Comparison of ENCODE assay signal across 7 mouse cellular contexts in genomic region chr11:46054911-46055895, GRCm38 (mm10). TPM values are rescaled to one million over a fixed set of nuclear protein-coding genes. Genes with fewer than 3 reads are reported as not detected.
DNase-seq lines count a peak whose midpoint lies in the region; ATAC-seq and TF ChIP-seq lines count a peak whose summit lies in the region.

No protein-coding gene starts in this region.

- no peaks in the 10 kb centered on the region for H3K27me3 ChIP-seq in spleen, adult 2 months (ENCODE audit: control insufficient read depth, insufficient read depth, low read length)
- 0 out of 2 replicates have a peak, but pooled peaks cover 3% of the 10 kb centered on the region for H3K27me3 ChIP-seq in forebrain, embryonic 13.5 days
- H3K27me3 ChIP-seq in liver, embryonic 12.5 days (replicated peaks) = peaks cover 57% of the 10 kb centered on the region

- no peak for TF ChIP-seq CTCF in spleen, adult 2 months (IDR thresholded peaks at IDR 0.05; ENCODE audit: extremely low read depth, insufficient read depth, insufficient read length, insufficient replicate concordance)

- peak overlapping the region; percentile 86; the same call in 1 of the 2 replicates for H3K27ac ChIP-seq in spleen, adult 2 months (ENCODE audit: insufficient read depth, low read length)
- H3K27ac ChIP-seq in forebrain, embryonic 13.5 days = peak overlapping the region; percentile 82
- no peak overlapping the region for H3K27ac ChIP-seq in liver, embryonic 12.5 days

- TF ChIP-seq POLR2A in spleen, adult 2 months (IDR thresholded peaks at IDR 0.05; ENCODE audit: low read depth, low read length) = no peak

- peak overlapping the region; percentile 70 for H3K4me2 ChIP-seq in forebrain, embryonic 13.5 days
- H3K4me2 ChIP-seq in liver, embryonic 12.5 days = peak overlapping the region; percentile 61

- H3K4me3 ChIP-seq in spleen, adult 2 months (ENCODE audit: extremely low read depth, insufficient read depth, insufficient read length) = peak overlapping the region; percentile 70; the same call in 1 of the 2 replicates
- H3K4me3 ChIP-seq in forebrain, embryonic 13.5 days = peak overlapping the region; percentile 68
- H3K4me3 ChIP-seq in liver, embryonic 12.5 days = peak overlapping the region; percentile 52; the same call in 1 of the 2 replicates

- peak; percentile 60 for ATAC-seq in forebrain, embryonic 13.5 days
- ATAC-seq in liver, embryonic 12.5 days = peak; percentile 19; the same call in 1 of the 2 replicates

- H3K9ac ChIP-seq in forebrain, embryonic 13.5 days = peak overlapping the region; percentile 89
- H3K9ac ChIP-seq in liver, embryonic 12.5 days = no peak overlapping the region

- H3K9me3 ChIP-seq in forebrain, embryonic 13.5 days (replicated peaks) = no peaks in the 10 kb centered on the region
- no peaks in the 10 kb centered on the region for H3K9me3 ChIP-seq in liver, embryonic 12.5 days (replicated peaks)

- no peaks in the 10 kb centered on the region for H3K36me3 ChIP-seq in spleen, adult 2 months (ENCODE audit: control insufficient read depth, insufficient read depth, low read length)
- H3K36me3 ChIP-seq in forebrain, embryonic 13.5 days (ENCODE audit: poor library complexity, severe bottlenecking) = no peaks in the 10 kb centered on the region
- no peaks in the 10 kb centered on the region for H3K36me3 ChIP-seq in liver, embryonic 12.5 days

- WGBS in spleen, adult 2 months = 53% methylated on average over 13 of the region's 13 CpGs
- 26% methylated on average over 13 of the region's 13 CpGs for WGBS in forebrain, embryonic 13.5 days
- WGBS in liver, embryonic 12.5 days (ENCODE audit: insufficient replicate concordance) = 25% methylated on average over 13 of the region's 13 CpGs

- peaks cover 13% of the 10 kb centered on the region for H3K4me1 ChIP-seq in spleen, adult 2 months (ENCODE audit: control insufficient read depth, insufficient read depth, insufficient read length)
- peaks cover 10% of the 10 kb centered on the region for H3K4me1 ChIP-seq in forebrain, embryonic 13.5 days
- H3K4me1 ChIP-seq in liver, embryonic 12.5 days = peaks cover 16% of the 10 kb centered on the region; the same call in 1 of the 2 replicates

- no peak for DNase-seq in spleen, adult 2 months (ENCODE audit: low read depth in 1 of 2, low spot score in 2 of 2)
- no peak for DNase-seq in spleen, postnatal 14 days (ENCODE audit: low spot score in 2 of 2)
- DNase-seq in urinary bladder, postnatal 36 days (ENCODE audit: low spot score in 2 of 2) = no peak
- DNase-seq in right cerebral cortex, postnatal 25 days = no peak
- DNase-seq in left cerebral cortex, postnatal 4 days = no peak

- intact Hi-C loops in left cerebral cortex, postnatal 4 days (cut with DNase I) = loop anchor here (10.0 kb wide), 1 partner anchor 90 kb away; no protein-coding TSS in a partner anchor

RNA-seq across cellular contexts. Expression of gene Adam19, which starts 0.6 kb away (rescaled TPM):
- polyA plus RNA-seq in spleen, adult 2 months (2012; rRNA removed) = 21.3 and 24.9 TPM in 2 replicates
- 6.2 and 7.2 TPM in 2 replicates for polyA plus RNA-seq in forebrain, embryonic 13.5 days (2015; fragmentation: Nextera tagmentation; extraction: Ambion mirVana)
- 3.6 and 4.5 TPM in 2 replicates for polyA plus RNA-seq in liver, embryonic 12.5 days (2016; fragmentation: Nextera tagmentation; extraction: Ambion mirVana)
- total RNA-seq in left cerebral cortex, postnatal 4 days (2021) = 10 to 100 TPM; 40.0 to 44.9 TPM

RNA-seq across cellular contexts. Expression of gene Gm12166, which starts 3.1 kb away (rescaled TPM):
- 9.4 and 28.6 TPM in 2 replicates for polyA plus RNA-seq in spleen, adult 2 months (2012; rRNA removed)
- polyA plus RNA-seq in forebrain, embryonic 13.5 days (2015; fragmentation: Nextera tagmentation; extraction: Ambion mirVana) = 2.6 and 4.3 TPM in 2 replicates
- polyA plus RNA-seq in liver, embryonic 12.5 days (2016; fragmentation: Nextera tagmentation; extraction: Ambion mirVana) = 4.1 and 5.3 TPM in 2 replicates
- total RNA-seq in left cerebral cortex, postnatal 4 days (2021) = 1 to 10 TPM; 2.2 to 4.4 TPM
